Mouse (Mus musculus): ENCODE measurements at regions not wholly inside any gene's neighbourhood (a gene's known extent, or its start where the extent isn't known, plus 50 kb on each side); places are given as distances from the start of the nearest gene placed in this dataset.

GRCm38 (mm10) chr7:78123386-78123785 is 614.4 kb downstream of the Ntrk3 start:
- DNase-seq: no peak

GRCm38 (mm10) chr7:78121151-78121486 is 616.7 kb downstream of the Ntrk3 start:
- no peak for DNase-seq

- no peak for DNase-seq
Measured at GRCm38 (mm10) chr7:78120462-78121150, 617.2 kb downstream of the Ntrk3 start.

- DNase-seq: no peak
Measured at GRCm38 (mm10) chr7:78119809-78120208, 618.0 kb downstream of the Ntrk3 start.

GRCm38 (mm10) chr7:78111291-78111690 is 626.5 kb downstream of the Ntrk3 start:
- DNase-seq: no peak

GRCm38 (mm10) chr7:78103536-78104279 is 634.1 kb downstream of the Ntrk3 start:
- no peak for DNase-seq

- no peak for DNase-seq
Measured at GRCm38 (mm10) chr7:78102396-78102795, 635.4 kb downstream of the Ntrk3 start.

GRCm38 (mm10) chr7:78086566-78087008 is 651.2 kb downstream of the Ntrk3 start:
- peak; percentile 9 for DNase-seq

GRCm38 (mm10) chr7:78085783-78086565 is 651.8 kb downstream of the Ntrk3 start:
- DNase-seq: no peak

GRCm38 (mm10) chr7:78079708-78080107 is 658.1 kb downstream of the Ntrk3 start:
- DNase-seq: no peak

- peak; percentile 45 for DNase-seq
Measured at GRCm38 (mm10) chr7:78071131-78071530, 666.7 kb downstream of the Ntrk3 start.

GRCm38 (mm10) chr7:78061631-78062030 is 676.2 kb downstream of the Ntrk3 start:
- DNase-seq: no peak

GRCm38 (mm10) chr7:78049606-78050005 is 688.2 kb downstream of the Ntrk3 start:
- no peak for DNase-seq

- DNase-seq: no peak
Measured at GRCm38 (mm10) chr7:78045456-78045855, 692.4 kb downstream of the Ntrk3 start.

- no peak for DNase-seq
Measured at GRCm38 (mm10) chr7:78031032-78031431, 706.8 kb downstream of the Ntrk3 start.

- DNase-seq: no peak
Measured at GRCm38 (mm10) chr7:78026992-78027615, 710.7 kb downstream of the Ntrk3 start.

GRCm38 (mm10) chr7:78023591-78023990 is 714.2 kb downstream of the Ntrk3 start:
- DNase-seq: no peak

GRCm38 (mm10) chr7:78023075-78023474 is 714.7 kb downstream of the Ntrk3 start:
- no peak for DNase-seq

GRCm38 (mm10) chr7:78013631-78014030 is 724.2 kb downstream of the Ntrk3 start:
- DNase-seq: no peak

- DNase-seq: no peak
Measured at GRCm38 (mm10) chr7:78003086-78003485, 734.7 kb downstream of the Ntrk3 start.

- no peak for DNase-seq
Measured at GRCm38 (mm10) chr7:77993840-77994239, 744.0 kb downstream of the Ntrk3 start.

GRCm38 (mm10) chr7:77990150-77990549 is 747.7 kb downstream of the Ntrk3 start:
- no peak for DNase-seq

- DNase-seq: no peak
Measured at GRCm38 (mm10) chr7:77988177-77988576, 749.6 kb downstream of the Ntrk3 start.

Measured in gastrocnemius, postnatal 10 days (tissue).